Mouse (Mus musculus): ENCODE measurements around the gene Prrg2.

DNA sequence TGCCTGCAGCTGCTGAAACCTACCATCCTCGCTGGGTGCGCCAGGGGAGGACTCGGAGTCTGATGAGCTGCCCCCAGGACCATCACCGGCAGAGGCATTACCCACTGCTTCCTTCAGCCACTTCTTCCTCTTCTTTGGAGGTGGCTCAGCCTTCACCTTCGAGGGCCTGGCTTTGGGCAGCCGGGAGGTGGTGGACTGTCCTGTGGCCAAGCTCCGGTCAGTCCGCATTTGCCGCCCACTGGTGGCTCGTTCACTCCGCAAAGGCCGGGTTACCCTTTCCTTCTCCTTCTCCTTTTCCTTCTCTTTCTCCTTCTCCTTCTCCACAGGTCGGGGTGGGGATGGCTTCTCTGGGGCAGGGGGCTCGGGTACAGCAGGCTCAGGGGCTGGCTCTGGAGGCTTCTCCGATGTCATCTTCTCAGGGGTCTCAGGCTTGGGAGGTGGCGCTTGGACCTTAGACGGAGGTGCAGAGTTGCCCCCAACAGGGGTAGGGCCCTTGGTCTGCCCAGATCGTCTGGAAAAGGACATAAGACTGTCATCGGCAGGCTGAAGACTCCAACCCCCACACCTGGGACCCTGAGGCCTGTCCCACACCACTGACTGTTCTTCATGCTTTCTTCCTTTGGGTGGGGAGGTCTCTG is 28.6 kb downstream of the Prrg2 start:
- TF ChIP-seq CTCF (IDR thresholded peaks at IDR 0.05; ENCODE audit: control insufficient read depth, insufficient read depth, insufficient replicate concordance, low read depth, low read length) (no peak), POLR2A (IDR thresholded peaks at IDR 0.05; ENCODE audit: control insufficient read depth, low read depth, low read length) (no peak)

Measured in testis, adult 2 months (tissue).